Mouse (Mus musculus): Measurements from ENCODE around the gene Ano3. TPM values are rescaled to one million over a fixed set of nuclear protein-coding genes. Genes with fewer than 3 reads are reported as not detected.
"Not testable (repeated sequence)": the region's sequence is repeated elsewhere in the genome, so short reads cannot be mapped to it uniquely, and the experiment has no call there.

Ano3 gene
- polyA plus RNA-seq (2015; fragmentation: Nextera tagmentation; extraction: Ambion mirVana): 0.06 and 0.21 TPM in 2 replicates

DNA sequence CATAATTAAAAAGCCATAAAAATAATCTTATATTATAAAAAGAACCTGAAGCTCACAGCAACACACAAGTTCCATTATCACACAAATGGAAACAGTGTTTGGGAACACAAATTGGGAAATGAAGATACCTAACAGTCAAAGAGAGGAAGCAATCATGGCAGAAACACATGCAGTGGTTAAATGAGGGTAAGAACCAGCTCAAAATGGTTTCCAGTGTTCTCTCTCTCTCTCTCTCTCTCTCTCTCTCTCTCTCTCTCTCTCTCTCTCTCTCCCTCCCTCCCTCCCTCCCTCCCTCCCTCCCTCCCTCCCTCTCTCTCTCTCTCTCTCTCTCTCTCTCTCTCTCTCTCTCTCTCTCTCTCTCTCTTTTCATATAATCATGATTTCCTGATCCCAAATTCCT lies at the start of gene Ano3:
Ano3 (minus strand) TSS at position 101 of the 400 bp plus-strand sequence.
- Histone ChIP-seq H3K4me2 (ENCODE audit: low read depth, low read length) (peak within 1 kb of the TSS; percentile 36), H3K4me3 (replicated peaks; ENCODE audit: low read length) (peak within 1 kb of the TSS; percentile 24)
- H3K4me1 ChIP-seq (ENCODE audit: control insufficient read depth, insufficient read depth, low read length); H3K9me3 ChIP-seq (replicated peaks; ENCODE audit: control insufficient read depth, low read length); H3K27ac ChIP-seq (ENCODE audit: low read length); H3K27me3 ChIP-seq (ENCODE audit: control insufficient read depth, insufficient read depth, low read length); H3K36me3 ChIP-seq (ENCODE audit: control insufficient read depth, insufficient read depth, low read length); H3K9ac ChIP-seq (ENCODE audit: low read length); ATAC-seq (ENCODE audit: insufficient read depth, low FRiP score): not testable (repeated sequence)

DNA sequence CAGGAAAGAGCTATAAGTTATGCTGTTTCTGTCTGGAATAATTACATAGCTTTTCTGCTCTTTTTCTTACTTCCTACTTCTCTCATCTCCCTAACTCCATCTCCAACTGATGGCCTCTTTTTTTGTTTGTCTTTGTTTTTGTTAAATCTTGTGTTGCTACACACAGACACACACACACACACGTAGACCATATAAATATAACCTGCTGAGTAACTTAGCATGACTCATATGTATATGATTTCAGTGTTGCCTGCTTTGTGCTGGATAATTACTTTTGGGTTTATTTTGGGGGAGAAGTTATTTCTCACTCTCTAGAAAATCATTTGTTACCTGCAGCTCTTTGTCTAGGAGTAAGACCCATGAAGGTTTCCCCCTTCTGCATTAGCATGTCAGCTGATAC lies 39.3 kb upstream of the Ano3 start:
- Histone ChIP-seq H3K4me2 (ENCODE audit: low read depth, low read length) (no peak overlapping the region), H3K9me3 (replicated peaks; ENCODE audit: control insufficient read depth, low read length) (no peaks in the 10 kb centered on the region)
- 71% methylated on average over 1 of the region's 1 CpGs for WGBS

DNA sequence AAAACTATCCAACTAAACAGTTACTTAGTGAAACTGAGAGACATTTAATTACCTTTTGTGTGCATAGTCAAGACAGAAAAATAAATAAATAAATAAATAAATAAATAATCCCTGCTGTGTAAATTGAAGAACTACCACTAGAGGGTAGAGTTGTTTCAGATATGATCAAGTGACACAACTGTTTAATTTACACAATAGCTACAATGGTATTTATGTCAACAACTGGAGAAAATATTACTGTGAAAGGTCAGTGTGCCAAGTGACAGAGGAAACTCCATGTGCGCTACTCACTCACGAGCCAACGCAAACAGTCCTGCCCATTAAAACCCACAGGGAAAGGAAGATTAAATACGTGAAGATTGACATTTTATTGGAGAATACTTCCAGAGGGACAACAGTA lies 38.8 kb upstream of the Ano3 start:
- WGBS: 48% methylated on average over 4 of the region's 4 CpGs
- ATAC-seq (ENCODE audit: insufficient read depth, low FRiP score): no peak
- H3K27ac ChIP-seq (ENCODE audit: low read length): no peak overlapping the region
- no peaks in the 10 kb centered on the region for H3K27me3 ChIP-seq (ENCODE audit: control insufficient read depth, insufficient read depth, low read length)
- no peaks in the 10 kb centered on the region for H3K36me3 ChIP-seq (ENCODE audit: control insufficient read depth, insufficient read depth, low read length)
- no peak overlapping the region for H3K9ac ChIP-seq (ENCODE audit: low read length)
- no peak overlapping the region for H3K4me2 ChIP-seq (ENCODE audit: low read depth, low read length)
- no peak overlapping the region for H3K4me3 ChIP-seq (replicated peaks; ENCODE audit: low read length)
- H3K9me3 ChIP-seq (replicated peaks; ENCODE audit: control insufficient read depth, low read length): no peaks in the 10 kb centered on the region
- no peaks in the 10 kb centered on the region for H3K4me1 ChIP-seq (ENCODE audit: control insufficient read depth, insufficient read depth, low read length)

More for the DNA sequence above, 39.3 kb upstream of the Ano3 start:
- no peaks in the 10 kb centered on the region for H3K4me1 ChIP-seq (ENCODE audit: control insufficient read depth, insufficient read depth, low read length)
- no peaks in the 10 kb centered on the region for H3K27me3 ChIP-seq (ENCODE audit: control insufficient read depth, insufficient read depth, low read length)
- ATAC-seq (ENCODE audit: insufficient read depth, low FRiP score): no peak
- H3K4me3 ChIP-seq (replicated peaks; ENCODE audit: low read length): no peak overlapping the region
- no peak overlapping the region for H3K9ac ChIP-seq (ENCODE audit: low read length)
- no peak overlapping the region for H3K27ac ChIP-seq (ENCODE audit: low read length)
- H3K36me3 ChIP-seq (ENCODE audit: control insufficient read depth, insufficient read depth, low read length): no peaks in the 10 kb centered on the region

DNA sequence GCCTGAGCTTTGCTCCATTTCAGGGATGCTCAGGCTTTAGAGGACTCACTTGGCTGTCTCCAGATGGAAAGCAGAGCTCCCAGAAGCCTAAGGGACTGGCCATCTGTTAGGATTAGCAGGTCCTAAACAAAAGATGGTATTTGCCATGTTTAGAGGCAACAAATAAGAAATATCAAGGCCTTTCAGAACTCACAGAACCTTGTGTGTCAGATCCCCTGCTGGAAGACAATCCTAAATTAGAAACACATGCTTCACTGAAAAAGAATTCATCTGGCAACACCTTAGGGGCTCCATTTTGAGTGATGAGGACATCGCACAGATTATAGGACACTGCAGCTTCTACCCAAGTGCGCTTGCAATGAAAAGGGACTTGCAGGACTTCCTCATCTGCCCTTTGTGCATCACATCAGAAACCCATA lies 35.1 kb upstream of the Ano3 start:
- no peaks in the 10 kb centered on the region for H3K9me3 ChIP-seq (replicated peaks; ENCODE audit: control insufficient read depth, low read length)

DNA sequence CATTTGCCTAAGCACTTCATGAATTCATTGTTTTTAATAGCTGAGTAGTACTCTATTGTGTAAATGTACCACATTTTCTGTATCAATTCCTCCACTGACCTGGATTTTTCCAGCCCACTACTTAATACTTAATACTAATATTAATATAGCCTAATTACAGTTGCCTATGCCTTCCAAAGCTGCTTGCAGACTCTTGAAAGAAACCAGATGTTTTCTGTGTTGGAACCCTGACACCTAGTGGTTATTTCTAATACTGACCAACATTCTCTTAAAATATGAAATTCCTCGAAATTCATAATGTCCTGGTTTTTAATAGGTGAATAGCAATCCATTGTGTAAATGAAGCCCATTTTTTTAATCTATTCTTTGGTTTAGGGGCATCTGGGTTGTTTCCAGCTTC lies 31.0 kb upstream of the Ano3 start:
- Histone ChIP-seq H3K27me3 (ENCODE audit: control insufficient read depth, insufficient read depth, low read length) (no peaks in the 10 kb centered on the region), H3K4me1 (ENCODE audit: control insufficient read depth, insufficient read depth, low read length) (no peaks in the 10 kb centered on the region), H3K4me3 (replicated peaks; ENCODE audit: low read length) (no peak overlapping the region), H3K27ac (ENCODE audit: low read length) (no peak overlapping the region), H3K4me2 (ENCODE audit: low read depth, low read length) (no peak overlapping the region), H3K9ac (ENCODE audit: low read length) (no peak overlapping the region), H3K36me3 (ENCODE audit: control insufficient read depth, insufficient read depth, low read length) (no peaks in the 10 kb centered on the region), H3K9me3 (replicated peaks; ENCODE audit: control insufficient read depth, low read length) (no peaks in the 10 kb centered on the region)
- no peak for ATAC-seq (ENCODE audit: insufficient read depth, low FRiP score)
- WGBS: 31% methylated on average over 1 of the region's 1 CpGs

More for the DNA sequence above, 35.1 kb upstream of the Ano3 start:
- Histone ChIP-seq H3K27ac (ENCODE audit: low read length) (no peak overlapping the region), H3K36me3 (ENCODE audit: control insufficient read depth, insufficient read depth, low read length) (no peaks in the 10 kb centered on the region), H3K4me1 (ENCODE audit: control insufficient read depth, insufficient read depth, low read length) (no peaks in the 10 kb centered on the region), H3K4me3 (replicated peaks; ENCODE audit: low read length) (no peak overlapping the region), H3K27me3 (ENCODE audit: control insufficient read depth, insufficient read depth, low read length) (no peaks in the 10 kb centered on the region), H3K4me2 (ENCODE audit: low read depth, low read length) (no peak overlapping the region), H3K9ac (ENCODE audit: low read length) (no peak overlapping the region)
- 92% methylated on average over 2 of the region's 2 CpGs for WGBS
- ATAC-seq (ENCODE audit: insufficient read depth, low FRiP score): no peak

DNA sequence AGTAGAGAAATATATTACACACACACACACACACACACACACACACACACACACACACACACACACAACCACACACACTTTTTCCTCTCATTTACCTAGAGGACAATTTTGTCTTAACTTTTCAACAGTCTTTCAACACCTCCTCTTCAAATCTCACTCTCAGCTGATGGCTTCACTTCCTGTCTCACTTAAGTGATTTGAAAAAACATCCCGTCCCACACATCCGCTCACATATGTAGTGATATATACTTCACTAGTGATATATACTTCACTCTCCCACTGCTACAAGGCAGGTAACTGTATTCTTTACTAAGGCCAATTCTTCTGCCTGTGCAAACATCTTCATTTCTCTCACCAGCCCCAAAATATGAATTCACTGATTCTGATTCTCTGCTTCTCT lies 28.9 kb upstream of the Ano3 start:
- Histone ChIP-seq H3K36me3 (ENCODE audit: control insufficient read depth, insufficient read depth, low read length) (no peaks in the 10 kb centered on the region), H3K9ac (ENCODE audit: low read length) (no peak overlapping the region), H3K4me1 (ENCODE audit: control insufficient read depth, insufficient read depth, low read length) (no peaks in the 10 kb centered on the region), H3K27ac (ENCODE audit: low read length) (no peak overlapping the region), H3K4me2 (ENCODE audit: low read depth, low read length) (no peak overlapping the region), H3K4me3 (replicated peaks; ENCODE audit: low read length) (no peak overlapping the region), H3K9me3 (replicated peaks; ENCODE audit: control insufficient read depth, low read length) (no peaks in the 10 kb centered on the region), H3K27me3 (ENCODE audit: control insufficient read depth, insufficient read depth, low read length) (no peaks in the 10 kb centered on the region)
- ATAC-seq (ENCODE audit: insufficient read depth, low FRiP score): no peak
- WGBS: 68% methylated on average over 2 of the region's 2 CpGs

DNA sequence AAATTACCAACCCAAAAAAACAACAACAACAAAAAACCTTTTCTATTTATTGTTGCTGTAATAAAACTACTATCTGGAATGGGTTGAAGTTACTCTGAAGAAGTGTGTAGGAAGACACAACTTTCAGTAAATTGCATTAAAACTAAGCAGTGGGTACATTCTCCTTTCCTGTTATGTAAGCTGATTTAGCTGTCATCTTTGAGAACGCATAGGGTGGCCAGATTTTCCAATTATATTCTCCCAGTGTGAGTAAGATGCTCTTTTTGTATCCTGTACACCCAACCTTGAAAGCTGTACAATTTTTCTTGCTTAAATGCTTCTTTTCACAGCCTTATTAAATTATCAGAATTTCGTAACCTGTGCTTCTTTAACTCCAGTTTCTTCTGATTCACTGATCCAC lies 26.1 kb upstream of the Ano3 start:
- Histone ChIP-seq H3K4me3 (replicated peaks; ENCODE audit: low read length) (no peak overlapping the region), H3K4me2 (ENCODE audit: low read depth, low read length) (no peak overlapping the region), H3K4me1 (ENCODE audit: control insufficient read depth, insufficient read depth, low read length) (no peaks in the 10 kb centered on the region), H3K27me3 (ENCODE audit: control insufficient read depth, insufficient read depth, low read length) (no peaks in the 10 kb centered on the region), H3K36me3 (ENCODE audit: control insufficient read depth, insufficient read depth, low read length) (no peaks in the 10 kb centered on the region), H3K27ac (ENCODE audit: low read length) (no peak overlapping the region), H3K9ac (ENCODE audit: low read length) (no peak overlapping the region), H3K9me3 (replicated peaks; ENCODE audit: control insufficient read depth, low read length) (no peaks in the 10 kb centered on the region)
- no peak for ATAC-seq (ENCODE audit: insufficient read depth, low FRiP score)
- WGBS: 79% methylated on average over 2 of the region's 2 CpGs

DNA sequence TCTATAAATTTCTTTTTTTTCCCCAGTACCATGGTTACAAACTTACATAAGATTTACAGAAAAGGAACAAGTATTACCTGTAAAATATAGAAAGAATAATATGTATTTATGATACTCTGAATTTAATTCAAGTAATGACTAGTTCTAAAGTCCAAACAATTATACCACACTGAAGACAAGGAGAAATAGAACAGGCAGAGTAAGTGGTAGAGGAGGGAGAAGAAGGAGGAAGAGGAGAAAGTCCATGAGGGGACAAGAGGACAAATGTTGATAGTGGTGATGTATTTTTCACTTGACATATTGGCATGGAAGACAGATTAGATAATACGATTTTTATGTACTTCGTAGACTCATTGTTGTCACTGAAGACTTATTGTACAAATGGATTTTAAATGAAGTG lies 19.4 kb upstream of the Ano3 start:
- Histone ChIP-seq H3K27me3 (ENCODE audit: control insufficient read depth, insufficient read depth, low read length) (no peaks in the 10 kb centered on the region), H3K4me2 (ENCODE audit: low read depth, low read length) (no peak overlapping the region), H3K36me3 (ENCODE audit: control insufficient read depth, insufficient read depth, low read length) (no peaks in the 10 kb centered on the region), H3K9me3 (replicated peaks; ENCODE audit: control insufficient read depth, low read length) (no peaks in the 10 kb centered on the region), H3K9ac (ENCODE audit: low read length) (no peak overlapping the region), H3K4me1 (ENCODE audit: control insufficient read depth, insufficient read depth, low read length) (no peaks in the 10 kb centered on the region), H3K27ac (ENCODE audit: low read length) (no peak overlapping the region), H3K4me3 (replicated peaks; ENCODE audit: low read length) (no peak overlapping the region)
- WGBS: 70% methylated on average over 2 of the region's 2 CpGs
- ATAC-seq (ENCODE audit: insufficient read depth, low FRiP score): no peak

DNA sequence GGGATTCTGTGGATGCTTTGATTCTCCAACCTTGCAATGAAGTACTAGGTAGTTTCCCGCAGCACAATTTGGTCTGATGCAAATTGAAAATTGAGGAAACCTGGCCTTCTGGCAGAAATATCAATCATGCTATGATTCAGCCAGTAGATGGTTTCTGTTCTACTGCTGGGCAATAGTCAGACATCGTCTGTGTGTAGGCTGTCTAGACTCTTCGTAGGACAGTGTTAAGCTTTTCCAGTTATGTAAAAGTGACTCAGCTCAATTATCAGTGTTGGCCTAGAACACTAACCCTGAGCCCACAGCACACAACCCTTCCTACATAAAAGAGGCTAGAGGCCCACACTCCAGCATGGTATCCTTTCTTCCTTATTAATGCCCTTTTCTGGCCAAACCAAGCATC lies 14.7 kb upstream of the Ano3 start:
- H3K4me1 ChIP-seq (ENCODE audit: control insufficient read depth, insufficient read depth, low read length): no peaks in the 10 kb centered on the region
- no peak for ATAC-seq (ENCODE audit: insufficient read depth, low FRiP score)
- H3K27ac ChIP-seq (ENCODE audit: low read length): no peak overlapping the region
- WGBS: 83% methylated on average over 3 of the region's 3 CpGs
- H3K9ac ChIP-seq (ENCODE audit: low read length): no peak overlapping the region
- no peak overlapping the region for H3K4me3 ChIP-seq (replicated peaks; ENCODE audit: low read length)
- no peaks in the 10 kb centered on the region for H3K36me3 ChIP-seq (ENCODE audit: control insufficient read depth, insufficient read depth, low read length)
- no peak overlapping the region for H3K4me2 ChIP-seq (ENCODE audit: low read depth, low read length)
- no peaks in the 10 kb centered on the region for H3K9me3 ChIP-seq (replicated peaks; ENCODE audit: control insufficient read depth, low read length)
- no peaks in the 10 kb centered on the region for H3K27me3 ChIP-seq (ENCODE audit: control insufficient read depth, insufficient read depth, low read length)

DNA sequence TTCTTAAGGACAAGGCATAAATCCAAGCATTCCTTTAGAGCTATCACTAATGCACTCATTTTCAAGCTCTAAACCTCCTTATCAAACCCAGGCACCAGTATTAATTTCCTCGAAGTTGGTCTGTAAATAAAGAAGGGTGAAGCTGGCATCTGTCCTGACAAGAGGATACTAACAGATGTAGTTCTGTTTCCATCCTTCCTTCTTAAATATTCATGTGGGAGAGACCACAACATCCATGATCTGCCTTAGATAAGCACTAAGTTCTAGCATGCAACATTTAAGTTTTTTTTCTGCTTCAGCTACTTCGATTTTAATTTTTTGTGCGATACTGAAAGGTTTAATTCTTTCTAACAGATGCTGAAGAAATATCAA lies 305 bp downstream of the Ano3 start:
- no peak overlapping the region for H3K27ac ChIP-seq (ENCODE audit: low read length)
- ATAC-seq (ENCODE audit: insufficient read depth, low FRiP score): no peak
- H3K27me3 ChIP-seq (ENCODE audit: control insufficient read depth, insufficient read depth, low read length): no peaks in the 10 kb centered on the region
- no peak overlapping the region for H3K4me3 ChIP-seq (replicated peaks; ENCODE audit: low read length)
- H3K9me3 ChIP-seq (replicated peaks; ENCODE audit: control insufficient read depth, low read length): no peaks in the 10 kb centered on the region
- no peaks in the 10 kb centered on the region for H3K4me1 ChIP-seq (ENCODE audit: control insufficient read depth, insufficient read depth, low read length)
- no peaks in the 10 kb centered on the region for H3K36me3 ChIP-seq (ENCODE audit: control insufficient read depth, insufficient read depth, low read length)
- 51% methylated on average over 3 of the region's 3 CpGs for WGBS
- peak overlapping the region; percentile 36 for H3K4me2 ChIP-seq (ENCODE audit: low read depth, low read length)
- H3K9ac ChIP-seq (ENCODE audit: low read length): no peak overlapping the region

All from stomach, embryonic 16.5 days (tissue).